In the genomic region with DNA sequence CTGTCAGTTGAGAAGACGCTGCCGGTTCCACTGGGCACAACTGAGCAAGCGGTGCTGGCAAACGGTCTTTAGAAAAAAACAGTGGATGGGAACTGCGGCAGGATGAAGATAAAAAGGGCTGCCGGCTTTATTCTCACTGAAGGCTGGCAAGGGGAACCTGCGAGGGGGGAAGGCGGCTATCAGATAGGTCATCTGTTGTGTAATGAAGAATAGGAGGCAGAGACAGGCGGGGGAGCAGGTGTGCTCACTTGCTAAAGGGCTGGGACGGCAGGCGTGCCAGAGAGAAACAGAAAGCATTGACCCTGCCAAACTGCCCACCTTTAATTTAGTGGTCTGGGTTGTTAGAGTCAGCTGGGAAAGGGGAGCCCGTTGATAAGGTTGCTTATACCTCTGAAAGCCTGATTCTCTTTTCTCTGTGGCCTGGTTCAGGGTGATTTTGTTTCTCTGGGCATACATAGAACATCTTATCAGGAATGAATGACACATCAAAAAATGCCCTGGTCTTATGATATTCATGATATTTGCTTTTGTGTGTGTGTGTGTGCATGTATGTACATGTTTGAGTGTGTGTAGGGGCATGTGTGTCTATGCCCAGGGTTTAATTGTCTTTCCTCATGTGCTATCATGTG, we compare ENCODE assay signal across 11 mouse cellular contexts.
DNase-seq lines count a peak whose midpoint lies in the region; ATAC-seq and TF ChIP-seq lines count a peak whose summit lies in the region.
"Had no signal": no experiment of that assay in that cellular context is flagged by ENCODE, and none has a peak within 500 bp of the region (broad histone marks: within the 10 kb centered on the region; RNA-seq: fewer than 3 reads in every experiment).

No protein-coding gene starts in this region.

- no peak overlapping the region for H3K9ac ChIP-seq in midbrain, embryonic 15.5 days
- H3K9ac ChIP-seq in midbrain, embryonic 11.5 days (ENCODE audit: low read length) = no peak overlapping the region
- peak overlapping the region; percentile 68 for H3K9ac ChIP-seq in liver, embryonic 13.5 days
- 0 out of 2 replicates have a peak overlapping the region, but pooled peaks have one; percentile 5 for H3K9ac ChIP-seq in midbrain, postnatal 0 days (replicated peaks; ENCODE audit: low read length, poor library complexity, severe bottlenecking)

- peak overlapping the region; percentile 24 for H3K4me2 ChIP-seq in midbrain, embryonic 15.5 days
- no peak overlapping the region for H3K4me2 ChIP-seq in midbrain, embryonic 11.5 days
- peak overlapping the region; percentile 61 for H3K4me2 ChIP-seq in liver, embryonic 13.5 days
- peak overlapping the region; percentile 26; the same call in 1 of the 2 replicates for H3K4me2 ChIP-seq in midbrain, postnatal 0 days (ENCODE audit: low read depth, low read length, poor library complexity, severe bottlenecking)

- DNase-seq in midbrain, embryonic 11.5 days (ENCODE audit: low spot score, missing footprints) = no peak
- DNase-seq in liver, embryonic 13.5 days = no peak
- DNase-seq in midbrain, postnatal 0 days (ENCODE audit: low spot score) = peak; percentile 15
- no peak for DNase-seq in urinary bladder, adult 18-20 months (ENCODE audit: low spot score in 2 of 2)
- DNase-seq in urinary bladder, postnatal 25 days (ENCODE audit: low spot score) = no peak
- DNase-seq: kidney, adult 11 months; right cerebral cortex, postnatal 14 days had no signal

- TF ChIP-seq CTCF in midbrain, postnatal 0 days (IDR thresholded peaks at IDR 0.05) = no peak

- no peak overlapping the region for H3K4me3 ChIP-seq in midbrain, embryonic 15.5 days
- H3K4me3 ChIP-seq in midbrain, embryonic 11.5 days (ENCODE audit: low read depth, low read length) = no peak overlapping the region
- peak overlapping the region; percentile 27 for H3K4me3 ChIP-seq in liver, embryonic 13.5 days (replicated peaks)
- H3K4me3 ChIP-seq in midbrain, postnatal 0 days (ENCODE audit: low read depth, low read length) = no peak overlapping the region
- H3K4me3 ChIP-seq: embryonic facial prominence, embryonic 10.5 days had no signal

- WGBS in midbrain, embryonic 15.5 days = 34% methylated on average over 12 of the region's 12 CpGs
- WGBS in midbrain, embryonic 11.5 days = 72% methylated on average over 12 of the region's 12 CpGs
- WGBS in liver, embryonic 13.5 days (ENCODE audit: insufficient replicate concordance) = 18% methylated on average over 12 of the region's 12 CpGs
- WGBS in midbrain, postnatal 0 days = 33% methylated on average over 12 of the region's 12 CpGs

- peaks cover 17% of the 10 kb centered on the region for H3K4me1 ChIP-seq in midbrain, embryonic 15.5 days
- H3K4me1 ChIP-seq in midbrain, embryonic 11.5 days (ENCODE audit: control insufficient read depth, insufficient read depth, low read length) = no peaks in the 10 kb centered on the region
- peaks cover 73% of the 10 kb centered on the region for H3K4me1 ChIP-seq in liver, embryonic 13.5 days (replicated peaks)
- H3K4me1 ChIP-seq in midbrain, postnatal 0 days (ENCODE audit: insufficient read depth, low read length) = no peaks in the 10 kb centered on the region; the same call in none of the 2 replicates

- H3K27me3 ChIP-seq in midbrain, embryonic 15.5 days (replicated peaks) = no peaks in the 10 kb centered on the region
- H3K27me3 ChIP-seq in midbrain, embryonic 11.5 days (ENCODE audit: control insufficient read depth, insufficient read depth, low read length) = no peaks in the 10 kb centered on the region
- no peaks in the 10 kb centered on the region for H3K27me3 ChIP-seq in liver, embryonic 13.5 days
- H3K27me3 ChIP-seq in midbrain, postnatal 0 days (ENCODE audit: insufficient read depth, low read length) = no peaks in the 10 kb centered on the region

- H3K9me3 ChIP-seq in midbrain, embryonic 15.5 days = no peaks in the 10 kb centered on the region
- no peaks in the 10 kb centered on the region for H3K9me3 ChIP-seq in midbrain, embryonic 11.5 days (ENCODE audit: control insufficient read depth, low read length)
- H3K9me3 ChIP-seq in liver, embryonic 13.5 days (replicated peaks) = no peaks in the 10 kb centered on the region
- no peaks in the 10 kb centered on the region for H3K9me3 ChIP-seq in midbrain, postnatal 0 days (ENCODE audit: low read length)
- H3K9me3 ChIP-seq: embryonic facial prominence, embryonic 10.5 days had no signal

- no peaks in the 10 kb centered on the region for H3K36me3 ChIP-seq in midbrain, embryonic 15.5 days (replicated peaks)
- H3K36me3 ChIP-seq in midbrain, embryonic 11.5 days (ENCODE audit: control insufficient read depth, insufficient read depth, low read length) = no peaks in the 10 kb centered on the region
- H3K36me3 ChIP-seq in liver, embryonic 13.5 days = no peaks in the 10 kb centered on the region
- no peaks in the 10 kb centered on the region for H3K36me3 ChIP-seq in midbrain, postnatal 0 days (ENCODE audit: insufficient read depth, low read length)
- H3K36me3 ChIP-seq: embryonic facial prominence, embryonic 10.5 days had no signal

- H3K27ac ChIP-seq in midbrain, embryonic 15.5 days = peak overlapping the region; percentile 6; the same call in 1 of the 2 replicates
- H3K27ac ChIP-seq in midbrain, embryonic 11.5 days (ENCODE audit: low read depth, low read length) = no peak overlapping the region
- peak overlapping the region; percentile 84 for H3K27ac ChIP-seq in liver, embryonic 13.5 days
- H3K27ac ChIP-seq in midbrain, postnatal 0 days (ENCODE audit: low read depth, low read length) = no peak overlapping the region
- H3K27ac ChIP-seq: embryonic facial prominence, embryonic 10.5 days had no signal

- no peak for ATAC-seq in midbrain, embryonic 15.5 days (replicated peaks)
- no peak for ATAC-seq in midbrain, embryonic 11.5 days (ENCODE audit: low FRiP score)
- ATAC-seq in erythroblast, adult 5-6 weeks (replicated peaks; ENCODE audit: low FRiP score, poor library complexity, severe bottlenecking) = peak; percentile 33
- ATAC-seq in liver, embryonic 13.5 days (ENCODE audit: low read depth) = peak; percentile 43
- ATAC-seq in midbrain, postnatal 0 days (ENCODE audit: low FRiP score) = no peak
- ATAC-seq: forebrain, embryonic 16.5 days had no signal

Comparison
In these comparisons a context has a peak if more than half of its experiments do, and no peak if none do; other contexts are left out.
1. H3K27ac ChIP-seq: peak in midbrain, embryonic 15.5 days (single experiment) and liver, embryonic 13.5 days (single experiment); none in midbrain, embryonic 11.5 days (single experiment) and midbrain, postnatal 0 days (single experiment).
2. H3K9ac ChIP-seq: peak in liver, embryonic 13.5 days (single experiment) and midbrain, postnatal 0 days (single experiment); none in midbrain, embryonic 15.5 days (single experiment) and midbrain, embryonic 11.5 days (single experiment).
3. ATAC-seq: peak in erythroblast, adult 5-6 weeks (single experiment) and liver, embryonic 13.5 days (single experiment); none in midbrain, embryonic 15.5 days (single experiment), midbrain, embryonic 11.5 days (single experiment) and midbrain, postnatal 0 days (single experiment).